Mouse (Mus musculus): ENCODE results near the gene Clpsl2. TPM values are rescaled to one million over a fixed set of nuclear protein-coding genes. Genes with fewer than 3 reads are reported as not detected.

Clpsl2 gene
- polyA plus RNA-seq, 1 experiment from 2014 or later = not detected

- H3K27me3 ChIP-seq (ENCODE audit: control insufficient read depth, insufficient read depth, low read length) = peaks cover 12% of the 10 kb centered on the region
- no peak for ATAC-seq (ENCODE audit: insufficient number of reproducible peaks, insufficient read depth, low FRiP score, low read depth)
- H3K36me3 ChIP-seq (ENCODE audit: control insufficient read depth, insufficient read depth, low read length) = no peaks in the 10 kb centered on the region
- H3K9me3 ChIP-seq (ENCODE audit: control insufficient read depth, low read length) = no peaks in the 10 kb centered on the region
- H3K4me3 ChIP-seq (ENCODE audit: control insufficient read depth in 1 of 2, insufficient read depth in 1 of 2, low read depth in 1 of 2, low read length in 2 of 2) = no peak overlapping the region
- WGBS = 53% methylated on average over 10 of the region's 10 CpGs
- peaks cover 13 to 21% of the 10 kb centered on the region in 2 experiments for H3K4me1 ChIP-seq (ENCODE audit: control insufficient read depth in 2 of 2, insufficient read depth in 2 of 2, low read length in 2 of 2)
- H3K9ac ChIP-seq (ENCODE audit: low read length) = no peak overlapping the region
- no peak overlapping the region for H3K27ac ChIP-seq (replicated peaks in 1 of 2; ENCODE audit: control insufficient read depth in 1 of 2, insufficient read depth in 1 of 2, low read depth in 2 of 2, low read length in 2 of 2)
- no peak overlapping the region for H3K4me2 ChIP-seq (ENCODE audit: low read length)
These were observed 33.5 kb upstream of the Clpsl2 start for GRCm38 (mm10) chr17:28515431-28516341.

- H3K4me1 ChIP-seq (ENCODE audit: control insufficient read depth in 2 of 2, insufficient read depth in 2 of 2, low read length in 2 of 2) = peaks cover 9 to 13% of the 10 kb centered on the region in 2 experiments; a peak in 3 of 4 replicates
These were observed 32.3 kb upstream of the Clpsl2 start for GRCm38 (mm10) chr17:28516881-28517280.

GRCm38 (mm10) chr17:28517441-28517955 is 31.7 kb upstream of the Clpsl2 start, which contains the start of gene Fkbp5:
TSS of gene Fkbp5 (minus strand) at chr17:28517527.
- H3K27ac ChIP-seq (replicated peaks in 1 of 2; ENCODE audit: control insufficient read depth in 1 of 2, insufficient read depth in 1 of 2, low read depth in 2 of 2, low read length in 2 of 2) = no peak within 1 kb of the TSS
- H3K27me3 ChIP-seq (ENCODE audit: control insufficient read depth, insufficient read depth, low read length) = peaks cover 27% of the 10 kb centered on the region

More at GRCm38 (mm10) chr17:28516881-28517280, 32.3 kb upstream of the Clpsl2 start:
- ATAC-seq (ENCODE audit: insufficient number of reproducible peaks, insufficient read depth, low FRiP score, low read depth) = no peak
- Histone ChIP-seq H3K27ac (replicated peaks in 1 of 2; ENCODE audit: control insufficient read depth in 1 of 2, insufficient read depth in 1 of 2, low read depth in 2 of 2, low read length in 2 of 2) (no peak overlapping the region), H3K36me3 (ENCODE audit: control insufficient read depth, insufficient read depth, low read length) (no peaks in the 10 kb centered on the region), H3K9me3 (ENCODE audit: control insufficient read depth, low read length) (no peaks in the 10 kb centered on the region), H3K27me3 (ENCODE audit: control insufficient read depth, insufficient read depth, low read length) (peaks cover 23% of the 10 kb centered on the region), H3K4me3 (ENCODE audit: control insufficient read depth in 1 of 2, insufficient read depth in 1 of 2, low read depth in 1 of 2, low read length in 2 of 2) (no peak overlapping the region), H3K9ac (ENCODE audit: low read length) (no peak overlapping the region), H3K4me2 (ENCODE audit: low read length) (no peak overlapping the region)
- 63% methylated on average over 4 of the region's 4 CpGs for WGBS

GRCm38 (mm10) chr17:28517956-28518614 is 31.1 kb upstream of the Clpsl2 start:
- Histone ChIP-seq H3K4me1 (ENCODE audit: control insufficient read depth in 2 of 2, insufficient read depth in 2 of 2, low read length in 2 of 2) (peaks cover 9 to 13% of the 10 kb centered on the region in 2 experiments; a peak in 3 of 4 replicates), H3K27ac (replicated peaks in 1 of 2; ENCODE audit: control insufficient read depth in 1 of 2, insufficient read depth in 1 of 2, low read depth in 2 of 2, low read length in 2 of 2) (no peak overlapping the region), H3K9ac (ENCODE audit: low read length) (peak overlapping the region; percentile 63), H3K36me3 (ENCODE audit: control insufficient read depth, insufficient read depth, low read length) (no peaks in the 10 kb centered on the region), H3K27me3 (ENCODE audit: control insufficient read depth, insufficient read depth, low read length) (peaks cover 27% of the 10 kb centered on the region), H3K4me3 (ENCODE audit: control insufficient read depth in 1 of 2, insufficient read depth in 1 of 2, low read depth in 1 of 2, low read length in 2 of 2) (peak overlapping the region; percentile 40 to 44), H3K9me3 (ENCODE audit: control insufficient read depth, low read length) (no peaks in the 10 kb centered on the region), H3K4me2 (ENCODE audit: low read length) (peak overlapping the region; percentile 89)
- 1% methylated on average over 40 of the region's 46 CpGs for WGBS
- ATAC-seq (ENCODE audit: insufficient number of reproducible peaks, insufficient read depth, low FRiP score, low read depth) = peak; percentile 63

More at GRCm38 (mm10) chr17:28517441-28517955, 31.7 kb upstream of the Clpsl2 start, which contains the start of gene Fkbp5:
- ATAC-seq (ENCODE audit: insufficient number of reproducible peaks, insufficient read depth, low FRiP score, low read depth) = no peak
- 4% methylated on average over 16 of the region's 16 CpGs for WGBS
- no peaks in the 10 kb centered on the region for H3K9me3 ChIP-seq (ENCODE audit: control insufficient read depth, low read length)
- peak within 1 kb of the TSS; percentile 40 to 44 for H3K4me3 ChIP-seq (ENCODE audit: control insufficient read depth in 1 of 2, insufficient read depth in 1 of 2, low read depth in 1 of 2, low read length in 2 of 2)
- H3K36me3 ChIP-seq (ENCODE audit: control insufficient read depth, insufficient read depth, low read length) = no peaks in the 10 kb centered on the region
- peaks cover 9 to 13% of the 10 kb centered on the region in 2 experiments; a peak in 3 of 4 replicates for H3K4me1 ChIP-seq (ENCODE audit: control insufficient read depth in 2 of 2, insufficient read depth in 2 of 2, low read length in 2 of 2)
- H3K4me2 ChIP-seq (ENCODE audit: low read length) = peak within 1 kb of the TSS; percentile 89
- peak within 1 kb of the TSS; percentile 63 for H3K9ac ChIP-seq (ENCODE audit: low read length)

- H3K4me1 ChIP-seq (ENCODE audit: control insufficient read depth in 2 of 2, insufficient read depth in 2 of 2, low read length in 2 of 2) = peaks cover 12 to 13% of the 10 kb centered on the region in 2 experiments; a peak in 3 of 4 replicates
- no peaks in the 10 kb centered on the region for H3K36me3 ChIP-seq (ENCODE audit: control insufficient read depth, insufficient read depth, low read length)
- H3K9me3 ChIP-seq (ENCODE audit: control insufficient read depth, low read length) = no peaks in the 10 kb centered on the region
- H3K27me3 ChIP-seq (ENCODE audit: control insufficient read depth, insufficient read depth, low read length) = peaks cover 27% of the 10 kb centered on the region
- WGBS = 41% methylated on average over 8 of the region's 8 CpGs
- peak overlapping the region; percentile 63; the same call in 1 of the 2 replicates for H3K9ac ChIP-seq (ENCODE audit: low read length)
- peak overlapping the region; percentile 40 to 44; a peak in 2 of 4 replicates for H3K4me3 ChIP-seq (ENCODE audit: control insufficient read depth in 1 of 2, insufficient read depth in 1 of 2, low read depth in 1 of 2, low read length in 2 of 2)
- ATAC-seq (ENCODE audit: insufficient number of reproducible peaks, insufficient read depth, low FRiP score, low read depth) = no peak
- no peak overlapping the region for H3K27ac ChIP-seq (replicated peaks in 1 of 2; ENCODE audit: control insufficient read depth in 1 of 2, insufficient read depth in 1 of 2, low read depth in 2 of 2, low read length in 2 of 2)
- H3K4me2 ChIP-seq (ENCODE audit: low read length) = peak overlapping the region; percentile 89
These were observed 30.6 kb upstream of the Clpsl2 start for GRCm38 (mm10) chr17:28518615-28519071.

GRCm38 (mm10) chr17:28519827-28520226 is 29.4 kb upstream of the Clpsl2 start:
- Histone ChIP-seq H3K36me3 (ENCODE audit: control insufficient read depth, insufficient read depth, low read length) (no peaks in the 10 kb centered on the region), H3K27ac (replicated peaks in 1 of 2; ENCODE audit: control insufficient read depth in 1 of 2, insufficient read depth in 1 of 2, low read depth in 2 of 2, low read length in 2 of 2) (no peak overlapping the region), H3K9ac (ENCODE audit: low read length) (no peak overlapping the region), H3K27me3 (ENCODE audit: control insufficient read depth, insufficient read depth, low read length) (peaks cover 27% of the 10 kb centered on the region), H3K9me3 (ENCODE audit: control insufficient read depth, low read length) (no peaks in the 10 kb centered on the region), H3K4me2 (ENCODE audit: low read length) (no peak overlapping the region), H3K4me1 (ENCODE audit: control insufficient read depth in 2 of 2, insufficient read depth in 2 of 2, low read length in 2 of 2) (peaks cover 12 to 13% of the 10 kb centered on the region in 2 experiments; a peak in 3 of 4 replicates), H3K4me3 (ENCODE audit: control insufficient read depth in 1 of 2, insufficient read depth in 1 of 2, low read depth in 1 of 2, low read length in 2 of 2) (no peak overlapping the region)
- no peak for ATAC-seq (ENCODE audit: insufficient number of reproducible peaks, insufficient read depth, low FRiP score, low read depth)
- 87% methylated on average over 3 of the region's 3 CpGs for WGBS

- H3K36me3 ChIP-seq (ENCODE audit: control insufficient read depth, insufficient read depth, low read length) = no peaks in the 10 kb centered on the region
- no peak overlapping the region for H3K27ac ChIP-seq (replicated peaks in 1 of 2; ENCODE audit: control insufficient read depth in 1 of 2, insufficient read depth in 1 of 2, low read depth in 2 of 2, low read length in 2 of 2)
- peaks cover 12 to 13% of the 10 kb centered on the region in 2 experiments; a peak in 3 of 4 replicates for H3K4me1 ChIP-seq (ENCODE audit: control insufficient read depth in 2 of 2, insufficient read depth in 2 of 2, low read length in 2 of 2)
- no peak overlapping the region for H3K9ac ChIP-seq (ENCODE audit: low read length)
- H3K27me3 ChIP-seq (ENCODE audit: control insufficient read depth, insufficient read depth, low read length) = peaks cover 27% of the 10 kb centered on the region
- no peak overlapping the region for H3K4me3 ChIP-seq (ENCODE audit: control insufficient read depth in 1 of 2, insufficient read depth in 1 of 2, low read depth in 1 of 2, low read length in 2 of 2)
- 55% methylated on average over 4 of the region's 4 CpGs for WGBS
- H3K4me2 ChIP-seq (ENCODE audit: low read length) = no peak overlapping the region
- no peak for ATAC-seq (ENCODE audit: insufficient number of reproducible peaks, insufficient read depth, low FRiP score, low read depth)
- no peaks in the 10 kb centered on the region for H3K9me3 ChIP-seq (ENCODE audit: control insufficient read depth, low read length)
These were observed 28.6 kb upstream of the Clpsl2 start for GRCm38 (mm10) chr17:28520561-28520960.
